Mouse (Mus musculus): ENCODE measurements around the gene Clstn2.

The Clstn2 gene

DNA sequence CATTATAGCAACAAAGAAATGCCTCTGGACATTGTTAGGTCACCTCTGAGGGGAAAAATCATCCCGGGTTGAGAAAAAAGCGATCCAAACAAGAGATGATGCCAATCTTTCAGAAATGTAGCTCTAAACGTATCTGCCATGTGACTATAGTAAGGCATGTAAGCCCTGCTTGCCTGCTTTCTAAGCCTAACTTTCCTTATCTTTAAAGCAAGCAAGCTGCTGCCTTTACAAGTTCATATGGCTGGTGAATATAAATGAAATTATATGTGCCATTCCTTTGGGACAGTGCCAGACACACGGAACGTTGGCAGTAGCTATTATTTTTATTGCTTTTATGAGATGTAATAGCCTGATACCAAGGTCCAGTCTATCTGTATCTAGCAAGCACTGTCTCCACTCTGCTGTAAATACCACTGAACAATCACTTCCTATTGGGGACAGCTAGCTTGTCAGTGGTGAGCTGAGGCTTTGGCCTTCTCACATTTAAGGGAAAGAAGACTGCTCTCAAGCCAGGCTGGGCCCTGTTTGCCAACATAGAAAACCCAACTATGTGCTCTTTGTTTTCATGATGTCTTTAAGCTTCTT, 252.9 kb downstream of the Clstn2 start:
- no peak for DNase-seq (ENCODE audit: low read depth, low spot score)

DNA sequence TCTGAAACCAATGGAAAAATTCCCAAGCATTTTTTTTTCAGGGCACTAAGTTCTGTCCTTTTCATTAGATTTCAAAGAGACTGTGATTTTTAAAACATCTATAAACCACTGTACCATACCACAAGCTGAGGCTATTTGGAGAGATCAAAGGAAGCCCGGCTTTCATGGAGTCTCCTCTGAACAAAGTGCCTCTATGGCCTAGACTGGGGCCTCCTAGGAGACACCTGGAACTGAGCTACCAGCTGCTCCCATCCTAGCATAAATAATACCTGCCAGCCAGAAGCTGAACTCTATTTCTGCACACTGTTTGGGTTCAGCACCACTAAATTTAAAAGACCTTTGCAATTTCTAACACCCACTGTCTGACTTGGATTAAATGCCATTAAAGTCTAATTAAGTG, 257.2 kb downstream of the Clstn2 start:
- DNase-seq (ENCODE audit: low read depth, low spot score), result no peak

DNA sequence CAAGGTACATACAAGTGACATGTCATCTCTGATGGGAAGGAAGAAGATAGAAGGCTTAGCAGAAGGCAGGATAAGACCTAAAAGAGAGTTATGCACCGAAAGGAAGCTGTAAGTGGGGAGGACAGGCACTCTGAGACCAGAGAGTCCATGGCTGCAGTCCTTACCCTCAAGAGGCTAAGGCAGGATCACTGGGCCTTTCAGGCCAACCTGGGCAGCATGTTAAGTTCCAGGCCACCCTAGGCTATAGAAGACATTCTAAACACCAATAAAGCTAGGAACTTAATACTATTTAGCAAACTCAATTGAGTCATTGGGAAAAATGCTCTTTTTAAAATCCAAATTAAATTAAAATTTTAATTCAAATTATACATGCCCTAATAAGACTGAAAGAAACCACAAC, 258.0 kb downstream of the Clstn2 start:
- no peak for DNase-seq (ENCODE audit: low read depth, low spot score)

DNA sequence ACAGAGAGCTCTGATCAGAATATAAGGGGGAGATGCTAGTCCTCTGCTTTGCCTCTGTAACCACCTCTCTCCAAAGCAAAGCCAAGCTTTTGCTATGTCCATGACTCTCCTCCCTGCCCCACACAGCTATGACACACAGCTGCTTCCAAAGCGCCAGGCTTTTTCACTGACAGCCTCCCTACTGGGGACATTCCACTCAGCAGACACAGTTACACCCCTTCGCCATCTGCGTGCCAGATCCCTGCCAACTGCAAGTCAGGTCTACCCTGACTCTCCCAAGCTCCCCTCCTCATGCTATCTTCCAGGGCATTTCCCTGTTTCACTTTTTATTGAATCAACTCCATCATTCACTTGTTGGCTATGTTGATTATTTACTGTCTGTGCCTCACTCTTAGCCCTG, 259.1 kb downstream of the Clstn2 start:
- DNase-seq (ENCODE audit: low read depth, low spot score), result no peak

DNA sequence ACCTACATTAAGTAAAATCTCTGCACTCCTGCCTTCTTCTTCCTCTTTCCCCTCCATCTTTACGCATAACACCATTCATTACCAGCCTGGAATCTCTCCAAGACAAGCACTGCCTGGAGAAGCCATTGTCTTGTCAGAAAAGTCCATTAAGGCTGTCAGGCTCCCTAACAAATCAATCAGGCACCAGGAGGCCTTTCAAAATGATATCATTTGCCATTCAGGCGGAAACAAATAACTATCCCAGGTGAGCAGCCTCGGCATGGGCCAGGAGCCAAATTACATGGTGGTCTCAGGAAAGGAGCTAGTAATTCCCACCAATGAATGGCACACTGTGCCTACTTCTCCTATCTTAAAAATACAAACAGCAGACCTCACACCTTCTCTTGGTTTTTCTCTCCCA, 260.6 kb downstream of the Clstn2 start:
- no peak for DNase-seq (ENCODE audit: low read depth, low spot score)

DNA sequence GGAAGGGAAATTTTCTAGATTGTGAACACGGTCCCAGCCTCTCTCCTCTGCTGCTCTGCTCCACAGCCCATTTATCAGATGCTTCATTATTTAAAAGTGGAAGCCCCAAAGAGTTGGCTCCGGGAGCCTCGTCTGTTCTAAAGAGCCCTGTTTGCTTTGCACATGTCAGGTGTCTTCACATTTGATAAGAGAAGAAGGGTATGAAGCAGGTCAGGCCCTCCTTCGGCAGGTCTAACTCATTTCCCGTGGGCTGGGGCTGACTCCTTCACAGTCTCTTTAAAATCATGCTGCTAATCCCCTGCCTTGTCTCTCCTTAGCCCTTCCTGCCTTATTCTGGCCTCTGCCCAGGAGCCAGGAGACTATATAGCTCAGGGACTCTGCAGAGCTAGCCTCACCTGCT, 263.6 kb downstream of the Clstn2 start:
- DNase-seq (ENCODE audit: low read depth, low spot score), result no peak

DNA sequence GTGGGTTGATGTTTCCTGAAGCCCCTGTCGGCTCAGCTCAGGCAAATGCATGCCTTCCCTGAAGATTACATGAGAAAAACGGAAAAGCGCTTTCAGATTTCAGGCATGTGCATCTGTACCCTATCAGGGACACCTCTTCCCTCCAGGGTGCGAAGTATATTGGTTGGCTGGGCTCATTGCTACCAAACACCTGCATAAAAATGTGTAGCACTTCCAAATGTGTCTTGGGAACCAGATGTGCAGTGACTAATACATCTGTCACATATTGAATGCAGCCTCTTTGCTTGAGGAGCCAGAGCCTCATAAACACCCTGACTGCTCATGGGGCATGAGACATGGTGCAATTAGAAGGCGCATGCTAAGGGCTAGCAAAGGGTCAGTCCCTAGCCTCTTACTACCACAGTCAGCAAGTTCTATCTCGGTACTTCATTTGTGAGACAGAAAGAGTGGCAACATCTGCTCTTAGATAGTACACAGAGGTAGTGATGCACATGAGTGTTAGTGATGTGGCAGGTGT, 267.7 kb downstream of the Clstn2 start:
- no peak for DNase-seq (ENCODE audit: low read depth, low spot score)

DNA sequence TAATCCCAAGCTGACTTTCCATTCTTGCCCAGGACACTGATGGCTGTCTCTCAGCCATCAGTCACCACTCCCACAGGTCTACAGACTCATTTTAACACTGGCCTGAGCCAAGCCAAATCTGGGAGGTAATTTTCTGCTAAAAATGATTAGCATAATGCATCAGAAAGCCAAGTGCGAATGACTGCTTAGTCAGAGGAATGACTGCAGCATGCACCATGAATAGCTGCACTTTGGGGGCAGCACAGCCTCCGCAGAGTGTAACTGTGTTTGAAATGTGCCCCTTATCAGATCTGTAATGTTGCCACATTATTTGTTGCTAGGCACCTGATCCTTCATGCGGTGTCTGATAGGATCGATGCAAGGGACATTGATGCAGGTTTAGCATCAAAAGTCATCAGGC, 269.9 kb downstream of the Clstn2 start:
- no peak for DNase-seq (ENCODE audit: low read depth, low spot score)

DNA sequence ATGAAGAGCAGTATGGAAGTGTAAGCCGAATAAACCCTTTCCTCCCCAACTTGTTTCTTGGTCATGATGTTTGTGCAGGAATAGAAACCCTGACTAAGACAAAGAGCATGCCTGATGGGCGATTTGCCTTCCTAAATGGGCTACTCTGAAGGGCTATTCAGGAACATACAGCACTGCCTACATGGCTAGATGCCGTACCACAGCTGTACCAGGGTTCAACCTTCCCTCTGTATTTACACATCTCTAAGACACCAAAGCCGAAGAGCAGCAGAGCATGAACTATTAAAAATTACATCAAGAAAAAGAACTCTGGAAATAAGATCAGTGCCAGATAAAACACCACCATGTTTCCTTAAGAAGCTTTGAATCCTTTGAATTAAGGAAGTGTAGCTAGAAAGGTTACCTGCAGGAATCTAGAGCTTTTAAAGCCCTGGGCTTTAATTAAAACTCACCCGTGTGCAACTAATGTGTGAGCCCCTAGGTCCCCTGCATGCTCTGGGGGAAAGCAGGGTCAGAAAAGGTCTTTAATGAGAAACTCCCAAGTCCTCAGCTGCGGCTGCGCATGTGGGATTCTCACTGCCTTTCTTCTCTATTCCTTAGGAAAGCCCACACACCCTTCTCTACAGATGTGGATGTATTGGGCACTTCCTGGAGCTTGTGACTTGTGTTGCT, 277.2 kb downstream of the Clstn2 start:
- no peak for DNase-seq (ENCODE audit: low read depth, low spot score)

DNA sequence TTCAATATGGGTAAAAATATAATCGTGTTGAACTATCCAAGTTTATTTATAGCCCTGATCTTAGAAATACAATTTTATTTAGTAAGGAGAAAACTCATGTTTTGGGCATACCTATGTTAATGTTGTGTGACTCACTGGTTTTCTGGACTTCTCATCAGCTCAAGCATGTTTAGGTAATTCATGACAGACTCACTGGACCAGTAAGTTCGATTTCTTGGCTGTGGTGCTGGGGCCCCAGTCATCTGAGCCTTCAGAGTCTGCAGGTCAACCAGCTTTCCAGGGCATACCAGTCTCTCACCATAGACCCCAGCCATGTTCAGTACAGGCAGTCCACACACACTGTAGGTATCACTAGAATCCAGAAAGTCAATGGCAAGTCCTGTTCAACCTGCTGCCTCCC, 279.3 kb downstream of the Clstn2 start:
- DNase-seq (ENCODE audit: low read depth, low spot score), result no peak

DNA sequence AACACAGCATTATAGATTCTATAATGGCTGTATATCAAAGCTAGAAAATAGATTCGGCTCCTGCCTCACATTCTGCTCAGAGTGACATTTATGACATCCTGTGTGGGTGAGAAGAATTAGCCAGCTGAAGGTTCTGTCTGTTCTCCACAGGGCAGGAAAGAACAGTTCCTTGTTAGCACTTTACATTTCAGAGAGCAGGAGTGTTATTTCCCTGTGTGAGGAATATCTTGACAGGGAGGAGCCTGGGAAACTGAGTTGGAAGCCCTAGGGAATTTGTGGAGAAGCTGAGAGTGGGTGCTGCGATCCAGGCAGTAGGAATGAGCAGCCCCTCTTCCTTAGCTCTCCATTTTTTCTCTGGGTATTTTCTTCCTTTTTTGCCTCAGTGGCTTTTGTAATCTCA, 286.4 kb downstream of the Clstn2 start:
- peak; percentile 45 for DNase-seq (ENCODE audit: low read depth, low spot score)

DNA sequence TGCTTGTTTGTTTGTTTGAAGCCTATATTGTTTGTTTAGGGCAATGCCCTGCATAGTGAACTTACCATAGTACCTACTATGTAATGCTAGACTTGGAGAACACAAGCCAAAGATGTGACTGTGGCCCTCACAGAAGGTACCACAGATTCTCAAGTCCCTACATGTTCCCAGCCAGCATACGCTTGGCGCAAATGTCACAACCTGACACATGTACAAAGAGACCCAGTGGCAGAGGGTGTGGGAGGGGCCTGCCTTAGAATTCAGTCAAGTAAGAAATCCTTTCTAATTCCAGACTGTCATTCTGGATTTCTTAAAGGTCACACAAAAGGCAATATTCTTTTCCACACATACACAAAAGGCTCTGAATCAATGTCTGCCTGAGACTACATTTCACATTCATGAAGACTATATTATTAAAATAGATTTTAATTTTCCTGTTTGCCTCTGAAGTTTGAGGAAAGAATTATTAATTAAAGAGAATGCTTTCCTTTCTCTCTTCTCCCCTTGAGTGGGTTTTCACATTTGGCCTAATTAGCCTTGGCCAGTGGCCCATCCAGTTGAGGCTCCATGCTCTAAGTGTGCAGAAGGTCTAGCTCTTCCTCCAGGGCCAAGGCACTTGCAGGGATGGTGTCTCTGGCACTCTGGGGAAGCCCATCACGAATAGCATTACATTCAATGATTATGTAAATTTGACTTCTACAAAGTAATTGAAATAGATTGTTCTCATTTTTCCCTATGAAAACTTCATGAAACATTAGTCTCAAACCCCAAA, 305.1 kb downstream of the Clstn2 start:
- no peak for DNase-seq (ENCODE audit: low read depth, low spot score)

DNA sequence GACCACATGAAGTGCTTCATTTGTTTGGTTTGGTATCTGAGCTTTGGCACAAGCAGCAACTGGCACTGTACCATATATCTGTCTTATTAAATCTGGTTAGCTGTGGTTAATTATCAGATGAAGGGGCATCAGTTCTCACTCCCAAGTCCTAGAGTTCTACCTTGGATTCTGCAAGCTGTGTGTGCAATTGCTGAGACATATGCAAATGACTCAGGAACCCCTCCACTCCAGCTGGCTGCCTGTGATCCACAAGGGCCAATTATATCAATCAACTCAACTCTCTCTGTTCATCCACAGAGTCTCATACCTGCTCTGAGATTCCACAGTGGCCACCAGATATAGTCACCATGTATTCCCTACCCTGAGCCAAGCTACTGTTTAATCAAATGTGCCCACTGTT, 315.3 kb downstream of the Clstn2 start:
- DNase-seq (ENCODE audit: low read depth, low spot score), result no peak

DNA sequence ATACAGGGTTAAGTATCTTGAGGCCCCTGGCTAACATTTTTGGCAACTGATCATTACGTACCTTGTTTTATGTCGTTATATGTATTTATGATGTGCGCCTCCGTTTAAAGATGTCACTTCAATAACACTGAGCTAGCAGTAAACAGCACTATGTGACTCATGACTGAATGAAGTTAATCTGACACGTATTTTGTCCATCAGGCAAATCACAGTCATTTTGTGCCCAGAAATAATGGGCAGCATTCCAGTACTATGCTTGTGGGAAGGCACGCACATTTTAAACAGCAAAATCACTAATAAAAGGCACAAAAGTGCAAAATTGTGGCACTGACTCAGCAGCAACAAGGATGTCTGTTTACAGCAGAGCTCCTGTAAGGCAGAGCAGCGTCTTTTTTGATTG, 316.0 kb downstream of the Clstn2 start:
- DNase-seq (ENCODE audit: low read depth, low spot score), result peak; percentile 28

DNA sequence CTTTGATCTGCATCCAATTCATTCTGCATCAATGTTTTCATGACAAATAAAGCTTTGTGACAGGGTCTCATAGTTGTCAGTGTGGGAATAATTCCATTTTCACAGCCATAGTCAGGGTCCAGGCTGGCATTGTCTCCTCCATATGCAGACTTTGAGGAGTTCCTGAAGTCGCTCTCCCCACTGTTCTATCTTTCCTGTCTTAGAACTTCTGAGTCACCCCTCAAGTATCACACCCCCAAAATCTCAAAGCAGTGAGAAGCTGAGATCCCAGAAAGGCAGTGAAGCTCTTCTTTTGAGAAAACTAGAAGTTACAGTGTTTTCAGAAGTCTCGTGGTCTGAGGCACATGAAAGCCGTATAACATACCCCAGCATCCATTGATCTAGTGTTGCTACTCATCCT, 320.1 kb downstream of the Clstn2 start:
- no peak for DNase-seq (ENCODE audit: low read depth, low spot score)

DNA sequence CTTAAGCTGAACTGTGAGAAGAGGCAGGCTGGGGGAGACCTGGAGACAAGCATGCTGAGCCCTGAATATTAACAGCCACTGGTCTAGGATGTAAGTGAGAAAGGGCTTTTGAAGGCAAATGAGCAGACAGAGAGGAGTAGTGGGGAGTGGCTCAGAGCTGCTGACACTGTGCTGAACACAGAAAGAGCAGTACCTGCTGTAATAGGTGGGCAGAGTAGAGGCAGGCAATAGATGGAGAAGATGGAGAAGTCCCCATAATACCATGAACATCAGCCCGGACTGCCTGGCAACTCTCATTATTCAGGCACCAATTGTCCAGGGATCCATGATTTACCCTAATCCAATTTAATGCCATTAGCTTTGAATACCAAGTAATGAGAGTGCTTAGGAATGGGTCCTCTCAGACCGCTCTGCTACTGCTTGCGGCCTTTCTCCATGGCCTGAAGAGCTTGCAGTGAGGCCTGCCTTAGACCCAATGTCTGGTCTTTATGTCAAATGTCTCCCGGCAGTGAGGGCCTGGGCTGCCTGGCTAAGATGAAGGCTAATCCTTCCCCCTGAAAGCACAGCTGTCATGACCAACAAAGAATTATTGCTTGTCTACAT, 329.0 kb downstream of the Clstn2 start:
- DNase-seq (ENCODE audit: low read depth, low spot score), result no peak

DNA sequence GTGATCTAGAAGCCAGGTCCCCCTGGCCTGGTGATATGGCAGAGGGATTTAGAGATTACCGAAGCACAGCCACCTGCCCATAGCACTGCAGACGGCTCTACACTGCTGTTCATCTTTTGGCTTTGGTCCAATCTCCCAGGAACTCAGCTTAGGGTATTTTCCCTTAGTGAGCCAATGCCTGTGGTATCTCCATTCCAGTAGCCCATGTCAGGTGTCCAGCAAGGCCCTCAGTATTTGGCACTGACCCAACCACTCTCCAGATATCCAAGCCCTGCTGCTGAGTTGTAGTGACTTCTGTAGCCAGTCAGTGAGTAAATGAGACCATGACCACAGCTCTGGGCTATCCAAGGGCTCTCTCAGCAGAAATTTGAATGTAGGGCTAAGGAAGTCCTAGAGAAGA, 330.0 kb downstream of the Clstn2 start:
- no peak for DNase-seq (ENCODE audit: low read depth, low spot score)

DNA sequence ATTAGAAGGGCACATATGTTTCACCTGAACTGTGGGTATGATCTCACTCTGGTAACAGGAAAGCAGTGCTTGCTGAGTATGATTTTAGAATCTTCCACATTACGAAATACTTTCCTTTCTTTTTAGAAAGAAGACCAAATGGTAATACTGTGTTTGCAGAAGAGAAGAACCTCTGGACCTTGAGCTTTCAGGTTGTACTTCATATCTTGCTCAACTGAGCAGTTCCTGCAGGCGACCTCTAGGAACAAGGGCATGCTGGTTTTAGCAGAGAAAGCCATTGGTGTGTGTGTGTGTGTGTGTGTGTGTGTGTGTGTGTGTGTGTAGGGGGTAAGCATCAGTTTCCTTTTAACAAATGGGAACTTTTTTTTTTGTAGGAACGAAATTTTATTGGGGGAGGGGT, 333.0 kb downstream of the Clstn2 start:
- DNase-seq (ENCODE audit: low read depth, low spot score), result no peak

DNA sequence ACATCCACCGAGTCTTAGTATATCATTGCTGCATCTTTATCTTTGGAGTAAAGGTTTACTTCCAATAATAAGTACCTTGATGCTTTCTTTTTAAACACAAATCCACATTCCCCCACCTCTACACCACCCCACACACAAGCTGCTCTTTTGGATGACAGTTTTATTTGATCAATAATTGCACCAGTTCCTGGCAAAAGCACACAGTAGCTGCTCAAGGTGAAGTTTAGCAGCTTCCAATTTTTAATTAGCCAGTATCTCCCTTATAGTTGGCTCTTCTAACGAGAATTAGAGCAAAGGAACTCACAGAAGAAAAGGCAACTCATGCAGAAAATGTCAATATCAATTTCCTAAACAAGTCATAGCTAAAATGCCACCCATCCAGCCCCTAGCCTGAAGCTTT, 334.0 kb downstream of the Clstn2 start:
- DNase-seq (ENCODE audit: low read depth, low spot score), result no peak

DNA sequence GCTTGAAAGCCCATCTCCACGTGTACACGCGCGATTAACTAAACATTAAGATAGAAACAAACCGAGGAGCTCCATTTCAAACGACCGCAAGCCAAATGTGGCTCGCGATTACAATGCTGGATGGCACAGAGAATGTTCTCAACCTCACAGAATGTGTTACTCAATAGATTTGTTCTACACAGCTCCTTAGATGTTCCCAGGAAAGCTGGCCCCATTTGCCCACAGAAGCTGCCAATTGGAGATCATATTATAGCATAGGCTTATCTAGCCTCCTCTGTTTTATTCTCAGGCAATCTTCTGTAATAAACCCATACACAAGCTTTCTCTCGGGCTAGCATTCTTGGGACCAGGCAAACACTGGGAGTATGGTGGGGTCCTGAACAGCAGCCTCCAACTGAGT, 334.9 kb downstream of the Clstn2 start:
- DNase-seq (ENCODE audit: low read depth, low spot score), result no peak

DNA sequence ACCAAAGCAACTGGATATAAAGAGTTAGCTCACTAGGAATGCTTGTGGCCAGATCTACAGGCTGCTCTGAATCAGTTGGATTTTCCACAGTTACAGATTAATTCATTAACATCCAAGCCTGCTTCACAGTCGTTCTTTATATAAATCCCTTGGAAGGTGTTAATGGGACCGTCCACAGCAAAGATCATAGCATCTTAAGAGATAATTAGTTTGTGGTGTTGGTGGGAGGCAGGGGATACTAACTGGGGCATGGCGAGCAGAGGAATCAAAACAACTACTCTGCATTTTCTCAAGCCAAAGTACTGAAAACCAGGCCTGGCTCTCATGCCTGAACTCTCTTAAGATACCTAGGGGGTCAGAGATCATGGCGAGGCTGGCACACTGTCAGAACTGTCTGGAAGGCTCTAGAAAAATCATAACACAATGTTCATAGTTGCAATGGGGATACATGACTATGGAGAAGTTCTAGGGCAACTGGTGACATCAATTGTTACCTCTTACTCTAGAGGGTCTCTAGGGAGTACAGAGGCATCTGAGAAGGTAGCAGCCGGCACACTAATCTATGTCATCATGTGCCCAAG, 336.2 kb downstream of the Clstn2 start:
- DNase-seq (ENCODE audit: low read depth, low spot score), result no peak

DNA sequence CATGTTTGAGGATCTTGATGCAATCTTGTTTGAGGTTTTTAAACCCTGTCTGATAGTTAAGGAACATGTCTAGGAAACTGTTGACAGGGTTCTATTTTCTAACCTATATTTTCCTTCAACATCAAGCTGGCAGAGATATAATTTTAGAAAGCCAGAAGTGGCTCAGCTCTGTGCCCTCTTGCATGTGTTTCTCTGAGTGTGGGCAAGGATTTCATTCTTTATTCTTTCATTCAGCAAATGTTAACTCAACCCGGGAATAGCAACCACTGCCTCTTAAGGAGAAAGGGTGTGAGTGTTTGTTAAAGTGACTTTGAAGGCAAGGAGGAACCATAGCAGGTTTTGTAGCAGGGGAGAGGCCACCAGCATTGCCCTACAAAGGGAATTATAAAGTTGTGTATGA, 337.7 kb downstream of the Clstn2 start:
- no peak for DNase-seq (ENCODE audit: low read depth, low spot score)
